Mouse (Mus musculus): ENCODE results near the gene Ddn.
"Not testable (repeated sequence)": the region's sequence is repeated elsewhere in the genome, so short reads cannot be mapped to it uniquely, and the experiment has no call there.

Gene Ddn

GRCm38 (mm10) chr15:98831684-98832035 is 22.4 kb upstream of the Ddn start:
- no peak for DNase-seq (ENCODE audit: low spot score)

- DNase-seq (ENCODE audit: low spot score): peak; percentile 75
Observed at GRCm38 (mm10) chr15:98830736-98831683, 21.7 kb upstream of the Ddn start, which contains the start of gene Prkag1. Gene Prkag1 (minus strand): TSS chr15:98831521.

GRCm38 (mm10) chr15:98827611-98828011 is 18.3 kb upstream of the Ddn start:
- no peak for DNase-seq (ENCODE audit: low spot score)

- no peak for DNase-seq (ENCODE audit: low spot score)
Observed at GRCm38 (mm10) chr15:98823434-98823833, 14.1 kb upstream of the Ddn start.

GRCm38 (mm10) chr15:98822147-98822546 is 12.9 kb upstream of the Ddn start:
- DNase-seq (ENCODE audit: low spot score): no peak

- no peak for DNase-seq (ENCODE audit: low spot score)
Observed at GRCm38 (mm10) chr15:98821403-98821802, 12.1 kb upstream of the Ddn start.

- DNase-seq (ENCODE audit: low spot score): no peak
Observed at GRCm38 (mm10) chr15:98820937-98821336, 11.6 kb upstream of the Ddn start.

- DNase-seq (ENCODE audit: low spot score): no peak
Observed at GRCm38 (mm10) chr15:98818171-98818570, 8.9 kb upstream of the Ddn start.

- DNase-seq (ENCODE audit: low spot score): peak; percentile 82
Observed at GRCm38 (mm10) chr15:98812741-98813424, 3.6 kb upstream of the Ddn start.

- not testable (repeated sequence) for DNase-seq (ENCODE audit: low spot score)
Observed at GRCm38 (mm10) chr15:98810212-98810611, 922 bp upstream of the Ddn start.

GRCm38 (mm10) chr15:98808651-98809134 is 597 bp downstream of the Ddn start:
- DNase-seq (ENCODE audit: low spot score): peak; percentile 76

- no peak for DNase-seq (ENCODE audit: low spot score)
Observed at GRCm38 (mm10) chr15:98807895-98808650, 1.2 kb downstream of the Ddn start.

GRCm38 (mm10) chr15:98806809-98807770 is 2.2 kb downstream of the Ddn start:
- no peak for DNase-seq (ENCODE audit: low spot score)

- no peak for DNase-seq (ENCODE audit: low spot score)
Observed at GRCm38 (mm10) chr15:98806071-98806808, 3.0 kb downstream of the Ddn start.

GRCm38 (mm10) chr15:98805324-98806040 is 3.8 kb downstream of the Ddn start:
- DNase-seq (ENCODE audit: low spot score): no peak

GRCm38 (mm10) chr15:98804054-98804453 is 5.2 kb downstream of the Ddn start:
- peak; percentile 53 for DNase-seq (ENCODE audit: low spot score)

GRCm38 (mm10) chr15:98802926-98803325 is 6.4 kb downstream of the Ddn start:
- DNase-seq (ENCODE audit: low spot score): no peak

GRCm38 (mm10) chr15:98799396-98799795 is 9.9 kb downstream of the Ddn start:
- peak; percentile 69 for DNase-seq (ENCODE audit: low spot score)

- DNase-seq (ENCODE audit: low spot score): no peak
Observed at GRCm38 (mm10) chr15:98798903-98799302, 10.4 kb downstream of the Ddn start.
